Mouse (Mus musculus): ENCODE results near the gene Lnx1. TPM values are rescaled to one million over a fixed set of nuclear protein-coding genes. Genes with fewer than 3 reads are reported as not detected.

Lnx1 gene
- polyA plus RNA-seq, 1 experiment from 2014 or later: not detected

Other genes starting within 250 kb of the Lnx1 start
- gene Scfd2, start 171.2 kb downstream of the Lnx1 start, polyA plus RNA-seq (2015; fragmentation: Nextera tagmentation; extraction: Ambion mirVana): 9.8 and 10.3 TPM in 2 replicates
- gene Fip1l1, start 167.5 kb downstream of the Lnx1 start, polyA plus RNA-seq (2015; fragmentation: Nextera tagmentation; extraction: Ambion mirVana): 32.7 and 33.3 TPM in 2 replicates

Data from liver, embryonic 15.5 days (tissue).